Mouse (Mus musculus): Measurements from ENCODE around the gene Ulk4. TPM values are rescaled to one million over a fixed set of nuclear protein-coding genes. Genes with fewer than 3 reads are reported as not detected.
A peak's percentile ranks its signal among the peaks of the same experiment; 100 is the strongest.

Ulk4 gene
- polyA plus RNA-seq, 1 experiment from 2014 or later: 159 TPM

DNA sequence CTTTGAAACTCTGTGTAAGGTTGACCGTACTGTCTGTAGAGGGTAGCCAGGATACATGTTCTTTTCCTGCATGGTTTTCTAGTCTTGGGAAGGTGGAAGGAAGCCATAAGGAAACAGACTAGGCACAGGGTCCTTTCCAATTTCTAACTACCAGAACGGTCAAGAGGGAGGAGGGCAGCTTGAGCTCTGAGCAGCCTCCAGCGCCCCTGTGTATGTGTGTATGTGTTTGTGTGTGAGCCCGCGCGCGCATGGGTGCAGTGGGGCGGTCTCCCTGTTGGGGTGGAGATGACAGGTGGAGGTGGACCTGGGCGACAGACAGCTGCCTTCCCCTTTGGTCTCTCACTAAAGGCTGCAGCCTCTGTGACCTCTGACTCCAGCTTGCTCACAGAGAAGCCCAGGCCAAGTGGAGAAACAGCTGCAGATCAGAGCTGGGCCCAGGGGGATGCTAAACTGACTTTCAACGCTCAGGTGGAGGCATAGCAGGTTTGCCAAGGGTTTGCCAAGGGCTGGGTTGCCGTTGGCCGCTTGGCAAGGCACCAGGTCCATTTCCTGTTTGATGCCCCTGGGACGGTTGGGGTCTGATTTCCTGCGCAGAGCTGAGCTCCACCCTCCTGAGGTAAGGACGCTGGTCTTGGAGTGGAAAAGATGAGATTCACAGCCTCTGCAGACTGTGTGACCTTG lies 21.6 kb upstream of the Ulk4 start:
- H3K9me3 ChIP-seq: no peaks in the 10 kb centered on the region
- peak overlapping the region; percentile 86 for H3K9ac ChIP-seq (replicated peaks)
- peak overlapping the region; percentile 95 for H3K4me2 ChIP-seq (replicated peaks)
- H3K4me1 ChIP-seq (replicated peaks): peaks cover 53% of the 10 kb centered on the region
- ATAC-seq: no peak
- no peaks in the 10 kb centered on the region for H3K36me3 ChIP-seq
- H3K27me3 ChIP-seq: peaks cover 6% of the 10 kb centered on the region
- peak overlapping the region; percentile 80 for H3K4me3 ChIP-seq (replicated peaks)
- WGBS: 24% methylated on average over 15 of the region's 15 CpGs
- peak overlapping the region; percentile 73; the same call in 1 of the 2 replicates for H3K27ac ChIP-seq

DNA sequence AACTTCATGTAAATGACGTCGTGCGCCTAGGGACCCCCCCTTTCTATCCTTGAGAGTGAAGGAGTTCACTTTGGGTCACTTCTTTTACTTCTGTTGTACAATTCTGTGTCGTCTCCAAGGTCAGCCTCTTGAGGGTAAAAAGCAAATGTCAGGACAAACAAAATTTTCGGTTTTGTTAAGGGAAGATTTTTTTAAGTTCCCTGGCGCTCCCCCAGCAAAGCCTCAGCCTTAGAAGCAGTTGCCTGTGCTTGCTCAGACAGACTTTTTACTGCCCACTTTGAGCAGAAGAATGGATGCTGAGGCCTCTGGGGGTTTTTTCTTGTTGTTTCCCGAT lies 21.0 kb upstream of the Ulk4 start:
- Histone ChIP-seq H3K36me3 (no peaks in the 10 kb centered on the region), H3K9me3 (no peaks in the 10 kb centered on the region), H3K9ac (replicated peaks) (peak overlapping the region; percentile 86), H3K27ac (peak overlapping the region; percentile 73), H3K27me3 (peaks cover 6% of the 10 kb centered on the region), H3K4me3 (replicated peaks) (peak overlapping the region; percentile 80), H3K4me1 (replicated peaks) (peaks cover 47% of the 10 kb centered on the region), H3K4me2 (replicated peaks) (peak overlapping the region; percentile 95)
- no peak for ATAC-seq
- 1% methylated on average over 7 of the region's 7 CpGs for whole genome bisulfite sequencing

DNA sequence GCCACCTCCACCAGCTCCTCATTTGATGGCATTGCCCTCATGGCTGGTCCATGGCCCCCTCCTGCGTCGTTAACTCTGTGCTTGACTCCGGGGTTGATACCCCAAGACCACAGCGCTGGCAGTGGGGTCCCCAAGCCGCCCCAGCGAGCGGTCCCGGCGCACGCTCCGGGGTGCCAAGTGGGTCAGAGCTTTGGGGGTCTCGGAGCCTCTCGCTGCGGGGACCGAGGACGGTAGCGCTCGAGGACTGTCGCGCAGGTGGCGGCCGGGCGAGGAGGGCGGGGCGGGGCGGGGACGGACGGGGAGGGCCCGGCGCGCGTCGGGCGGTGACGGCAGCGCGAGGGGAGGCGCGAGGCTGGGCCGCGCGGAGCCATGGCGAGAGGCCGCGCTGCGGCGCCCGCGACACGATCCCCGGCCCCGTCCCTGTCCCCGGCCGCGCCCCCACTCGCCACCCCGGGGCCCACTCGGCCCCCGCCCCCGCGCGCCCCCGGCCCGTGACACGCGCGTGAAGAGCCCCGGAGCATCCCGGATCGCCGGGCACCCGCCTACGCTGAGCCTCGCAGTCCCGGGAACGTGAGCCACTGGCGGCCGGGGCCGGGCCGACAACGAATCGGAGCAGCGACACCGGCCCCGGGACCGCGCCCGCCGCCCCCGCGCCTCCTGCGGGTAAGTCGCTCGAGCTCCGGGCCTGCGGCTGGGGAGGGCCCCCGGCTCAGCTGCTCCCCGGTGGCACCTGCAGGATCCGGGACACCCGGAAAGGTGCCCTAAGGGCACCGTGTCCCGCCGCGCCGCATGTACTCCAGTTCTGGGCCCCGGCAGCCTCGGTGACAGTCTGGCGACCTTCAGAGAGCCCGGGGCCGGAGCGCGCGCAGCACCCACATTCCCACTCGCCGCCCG lies 20.4 kb upstream of the Ulk4 start, which contains the start of gene Trak1:
Trak1 (plus strand) TSS at position 332 of the 894 bp plus-strand sequence.
- Histone ChIP-seq H3K4me3 (replicated peaks) (peak within 1 kb of the TSS; percentile 80), H3K27ac (peak within 1 kb of the TSS; percentile 73), H3K27me3 (peaks cover 6% of the 10 kb centered on the region), H3K9ac (replicated peaks) (peak within 1 kb of the TSS; percentile 86), H3K4me2 (replicated peaks) (peak within 1 kb of the TSS; percentile 95), H3K4me1 (replicated peaks) (peaks cover 45% of the 10 kb centered on the region), H3K9me3 (no peaks in the 10 kb centered on the region), H3K36me3 (no peaks in the 10 kb centered on the region)
- ATAC-seq: peak; percentile 88
- WGBS: under 1% methylated on average over 87 of the region's 116 CpGs

DNA sequence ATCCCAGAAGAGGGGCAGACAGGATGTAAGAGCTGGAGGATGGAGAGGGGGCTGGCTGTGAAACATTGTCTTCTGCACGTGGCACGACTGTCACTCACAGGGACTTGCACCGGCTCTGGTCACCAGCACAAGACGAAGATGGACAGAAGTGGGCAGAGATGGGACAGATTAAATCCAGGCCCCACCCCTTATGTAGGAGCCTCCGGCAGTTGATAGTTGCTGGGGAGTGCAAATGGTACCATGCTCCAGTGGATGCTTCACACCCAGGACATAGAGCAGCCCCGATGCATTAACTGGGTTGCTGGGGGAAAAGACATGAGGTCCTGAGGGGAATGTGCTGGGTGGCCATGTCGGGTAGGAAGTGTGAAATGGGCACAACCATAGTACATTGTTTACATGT lies 18.2 kb upstream of the Ulk4 start:
- Histone ChIP-seq H3K4me1 (replicated peaks) (peaks cover 30% of the 10 kb centered on the region), H3K4me2 (replicated peaks) (no peak overlapping the region), H3K4me3 (replicated peaks) (no peak overlapping the region), H3K9ac (replicated peaks) (no peak overlapping the region), H3K36me3 (no peaks in the 10 kb centered on the region), H3K27ac (no peak overlapping the region), H3K9me3 (no peaks in the 10 kb centered on the region), H3K27me3 (peaks cover 6% of the 10 kb centered on the region)
- no peak for ATAC-seq
- 83% methylated on average over 7 of the region's 7 CpGs for WGBS

DNA sequence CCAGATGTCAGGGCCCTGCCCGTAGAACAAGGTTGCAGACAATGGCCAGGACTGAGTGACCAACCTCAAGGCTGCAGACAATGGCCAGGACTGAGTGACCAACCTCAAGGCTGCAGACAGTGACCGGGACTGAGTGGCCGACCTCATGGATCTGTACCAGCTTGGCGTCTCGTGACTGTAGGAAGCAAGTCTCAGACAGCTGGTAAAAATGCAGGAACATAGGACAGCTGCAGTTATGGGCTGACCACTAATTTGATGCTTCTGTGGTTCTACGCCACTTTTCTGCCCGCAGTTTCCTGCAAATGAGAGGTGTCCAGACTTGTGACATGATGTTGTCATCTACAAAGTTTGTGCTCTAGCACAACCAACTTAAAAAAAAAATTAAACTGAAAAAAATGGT lies 16.2 kb upstream of the Ulk4 start:
- no peaks in the 10 kb centered on the region for H3K9me3 ChIP-seq
- WGBS: 87% methylated on average over 7 of the region's 7 CpGs
- peaks cover 9% of the 10 kb centered on the region for H3K4me1 ChIP-seq (replicated peaks)
- H3K27me3 ChIP-seq: peaks cover 7% of the 10 kb centered on the region
- H3K4me3 ChIP-seq (replicated peaks): no peak overlapping the region
- no peak overlapping the region for H3K9ac ChIP-seq (replicated peaks)
- ATAC-seq: no peak
- H3K4me2 ChIP-seq (replicated peaks): no peak overlapping the region
- H3K36me3 ChIP-seq: no peaks in the 10 kb centered on the region
- H3K27ac ChIP-seq: no peak overlapping the region

DNA sequence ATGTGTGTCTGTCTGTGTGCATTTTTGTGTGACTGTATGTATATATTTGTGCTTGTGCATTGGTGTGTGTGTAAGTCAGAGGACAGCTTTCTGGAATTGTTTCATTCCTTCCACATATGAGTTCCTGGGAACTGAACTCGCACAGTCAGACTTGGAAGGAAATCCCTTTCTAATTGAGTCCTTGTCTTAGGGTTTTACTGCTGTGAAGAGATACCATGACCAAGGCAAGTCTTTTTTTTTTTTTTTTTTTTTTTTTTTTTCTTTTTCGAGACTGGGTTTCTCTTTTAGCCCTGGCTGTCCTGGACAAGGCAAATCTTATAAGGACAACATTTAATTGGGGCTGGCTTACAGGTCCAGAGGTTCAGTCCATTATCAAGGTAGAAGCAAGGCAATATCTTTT lies 14.3 kb upstream of the Ulk4 start:
- Histone ChIP-seq H3K4me2 (replicated peaks) (no peak overlapping the region), H3K9me3 (no peaks in the 10 kb centered on the region), H3K4me3 (replicated peaks) (no peak overlapping the region), H3K27me3 (peaks cover 4% of the 10 kb centered on the region), H3K36me3 (no peaks in the 10 kb centered on the region), H3K9ac (replicated peaks) (no peak overlapping the region), H3K27ac (no peak overlapping the region), H3K4me1 (replicated peaks) (0 out of 2 replicates have a peak, but pooled peaks cover under 1% of the 10 kb centered on the region)
- no peak for ATAC-seq
- WGBS: 79% methylated on average over 2 of the region's 2 CpGs

DNA sequence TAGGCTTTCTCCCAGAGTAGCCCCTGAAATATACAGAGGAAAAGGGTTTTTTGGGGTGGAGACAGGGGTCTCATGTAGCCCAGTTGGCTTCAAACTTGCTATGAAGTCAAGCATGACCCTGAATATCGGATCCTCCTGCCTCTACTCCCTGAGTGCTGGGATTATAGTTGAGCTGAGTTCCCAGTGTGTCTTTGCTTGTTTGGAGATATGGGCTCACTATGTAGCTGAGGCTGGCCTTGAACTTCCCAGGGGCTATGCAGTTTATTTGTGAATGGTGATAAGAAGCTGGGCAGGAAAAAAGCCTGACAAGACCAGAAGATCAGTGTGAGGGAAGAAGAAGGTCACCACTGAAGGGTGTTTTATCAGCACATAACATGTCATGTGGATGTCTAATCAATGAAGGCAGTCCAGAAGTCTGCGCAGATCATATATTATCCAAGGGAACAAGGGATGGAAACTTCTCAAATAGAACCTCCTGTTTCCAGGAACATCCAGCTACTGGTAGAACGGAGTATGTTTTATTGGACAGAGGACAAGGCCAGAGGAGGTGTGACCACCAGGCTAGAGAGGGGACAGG lies 9.4 kb upstream of the Ulk4 start:
- Histone ChIP-seq H3K27me3 (peaks cover 3% of the 10 kb centered on the region; the same call in 1 of the 2 replicates), H3K4me2 (replicated peaks) (peak overlapping the region; percentile 57), H3K27ac (no peak overlapping the region), H3K9ac (replicated peaks) (peak overlapping the region; percentile 44; the same call in 1 of the 2 replicates), H3K36me3 (0 out of 2 replicates have a peak, but pooled peaks cover 4% of the 10 kb centered on the region), H3K4me1 (replicated peaks) (peaks cover 10% of the 10 kb centered on the region), H3K4me3 (replicated peaks) (peak overlapping the region; percentile 45), H3K9me3 (peaks cover 6% of the 10 kb centered on the region; the same call in 1 of the 2 replicates)
- 75% methylated on average over 3 of the region's 3 CpGs for WGBS
- ATAC-seq: no peak

DNA sequence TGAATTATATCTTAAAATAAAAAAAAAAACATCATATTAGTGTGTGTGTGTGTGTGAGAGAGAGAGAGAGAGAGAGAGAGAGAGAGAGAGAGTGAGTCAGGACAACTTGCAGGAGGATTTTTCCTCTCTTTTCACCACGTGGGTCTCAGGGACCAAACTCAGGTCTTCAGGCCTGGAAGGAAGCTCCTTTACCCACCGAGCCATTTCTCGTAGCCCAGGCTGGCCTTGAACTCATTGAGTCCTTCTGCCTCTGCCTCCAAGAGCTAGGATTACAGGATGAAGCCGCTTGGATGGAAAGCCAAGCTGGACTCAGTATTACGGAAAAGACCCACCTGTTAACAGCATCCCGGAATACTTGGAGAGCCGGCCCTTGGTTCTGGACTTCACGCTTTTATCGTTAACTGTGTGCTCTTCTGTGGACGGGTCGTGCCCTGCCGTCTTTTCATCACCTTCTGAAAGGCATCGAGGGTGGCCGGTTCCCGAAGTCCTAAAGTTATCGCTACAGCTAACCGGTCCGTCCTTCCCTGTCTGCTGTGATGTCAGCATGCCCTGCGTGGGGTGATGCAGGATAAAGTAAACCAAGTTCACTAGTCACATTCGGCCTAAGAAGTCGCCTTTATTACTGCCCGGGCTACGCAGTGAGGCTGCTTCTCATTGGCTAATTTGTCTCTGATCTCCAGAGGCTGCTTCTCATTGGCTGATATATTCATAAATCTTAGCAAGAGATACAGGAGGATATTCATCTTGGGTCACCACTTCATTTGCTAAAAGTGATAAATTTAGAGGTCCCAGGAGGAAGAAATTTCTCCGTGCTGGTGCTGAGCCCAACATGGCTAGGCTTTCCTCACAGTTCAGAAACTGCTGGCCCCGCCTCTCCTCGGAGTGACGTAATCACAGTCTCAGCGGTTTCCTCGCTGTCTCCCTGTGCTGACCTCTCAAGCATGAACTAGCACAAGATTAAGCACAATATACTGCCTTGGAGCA lies 8.6 kb upstream of the Ulk4 start:
- Histone ChIP-seq H3K27ac (no peak overlapping the region), H3K27me3 (peaks cover 3% of the 10 kb centered on the region; the same call in 1 of the 2 replicates), H3K4me1 (replicated peaks) (peaks cover 10% of the 10 kb centered on the region), H3K9me3 (peaks cover 6% of the 10 kb centered on the region; the same call in 1 of the 2 replicates), H3K9ac (replicated peaks) (peak overlapping the region; percentile 57), H3K36me3 (0 out of 2 replicates have a peak, but pooled peaks cover 4% of the 10 kb centered on the region), H3K4me3 (replicated peaks) (peak overlapping the region; percentile 45), H3K4me2 (replicated peaks) (peak overlapping the region; percentile 57)
- peak; percentile 89 for ATAC-seq
- WGBS: 19% methylated on average over 29 of the region's 29 CpGs

DNA sequence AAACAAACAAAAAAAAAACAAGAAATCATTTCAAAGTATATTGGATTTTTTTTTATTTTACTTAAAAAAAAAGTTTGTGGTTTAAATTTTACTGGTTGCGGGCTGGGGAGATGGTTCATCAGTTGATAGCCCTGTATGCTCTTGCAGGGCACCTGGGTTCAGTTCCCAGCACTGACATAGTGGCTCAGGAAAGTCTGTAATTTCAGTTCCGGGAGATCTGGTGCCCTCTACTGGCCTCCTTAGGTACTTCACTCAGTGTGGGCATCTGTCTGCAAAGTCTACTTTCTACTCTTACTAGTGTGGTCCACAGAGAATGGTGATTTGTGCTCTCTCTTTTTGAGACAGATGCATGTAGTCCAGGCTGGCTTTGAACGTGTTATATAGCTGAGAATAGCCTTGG lies 7.4 kb upstream of the Ulk4 start:
- H3K4me3 ChIP-seq (replicated peaks): no peak overlapping the region
- no peak overlapping the region for H3K9ac ChIP-seq (replicated peaks)
- 0 out of 2 replicates have a peak, but pooled peaks cover 4% of the 10 kb centered on the region for H3K36me3 ChIP-seq
- H3K4me2 ChIP-seq (replicated peaks): no peak overlapping the region
- peaks cover 3% of the 10 kb centered on the region; the same call in 1 of the 2 replicates for H3K27me3 ChIP-seq
- 96% methylated on average over 3 of the region's 3 CpGs for WGBS
- H3K9me3 ChIP-seq: peaks cover 6% of the 10 kb centered on the region; the same call in 1 of the 2 replicates
- no peak for ATAC-seq
- peaks cover 10% of the 10 kb centered on the region for H3K4me1 ChIP-seq (replicated peaks)
- H3K27ac ChIP-seq: no peak overlapping the region

DNA sequence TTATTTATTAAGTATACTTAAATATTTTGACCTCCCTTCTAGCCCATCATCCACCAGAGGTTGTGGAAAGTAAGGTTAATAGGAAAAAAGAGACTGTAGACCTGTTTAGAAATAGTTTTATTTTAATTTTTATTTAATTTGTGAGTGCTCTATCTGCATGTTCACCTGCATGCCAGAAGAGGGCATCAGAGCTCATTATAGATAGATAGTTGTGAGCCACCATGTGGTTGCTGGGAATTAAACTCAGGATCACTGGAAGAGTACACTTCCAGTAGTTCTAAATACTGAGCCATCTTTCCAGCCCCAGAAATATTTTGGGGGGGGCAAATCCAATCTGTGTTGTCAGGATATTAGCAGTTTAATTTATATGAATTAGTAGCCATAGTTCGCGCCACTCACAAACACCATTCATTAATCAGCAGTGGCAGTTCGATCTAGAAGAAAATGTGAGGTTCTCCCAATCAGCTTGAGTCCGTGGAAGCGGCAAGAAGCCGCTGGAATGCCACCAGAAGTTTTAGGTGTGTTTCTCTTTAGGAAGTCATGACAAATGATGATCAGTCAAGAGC lies 6.7 kb upstream of the Ulk4 start:
- peaks cover 6% of the 10 kb centered on the region; the same call in 1 of the 2 replicates for H3K9me3 ChIP-seq
- peaks cover 10% of the 10 kb centered on the region for H3K4me1 ChIP-seq (replicated peaks)
- H3K27ac ChIP-seq: no peak overlapping the region
- 0 out of 2 replicates have a peak, but pooled peaks cover 4% of the 10 kb centered on the region for H3K36me3 ChIP-seq
- H3K9ac ChIP-seq (replicated peaks): no peak overlapping the region
- H3K4me3 ChIP-seq (replicated peaks): no peak overlapping the region
- WGBS: 97% methylated on average over 6 of the region's 6 CpGs
- H3K27me3 ChIP-seq: peaks cover 3% of the 10 kb centered on the region; the same call in 1 of the 2 replicates
- H3K4me2 ChIP-seq (replicated peaks): no peak overlapping the region
- ATAC-seq: no peak
